Mouse (Mus musculus) urinary bladder, postnatal 14 days (tissue): ENCODE measurements around the gene Vta1.

ENCODE experiments used
- DNase-seq: peaks from one replicate; pipeline ENCODE4 v3.0.0; 2021; ENCODE audit warnings: low spot score

Gene Vta1

DNA sequence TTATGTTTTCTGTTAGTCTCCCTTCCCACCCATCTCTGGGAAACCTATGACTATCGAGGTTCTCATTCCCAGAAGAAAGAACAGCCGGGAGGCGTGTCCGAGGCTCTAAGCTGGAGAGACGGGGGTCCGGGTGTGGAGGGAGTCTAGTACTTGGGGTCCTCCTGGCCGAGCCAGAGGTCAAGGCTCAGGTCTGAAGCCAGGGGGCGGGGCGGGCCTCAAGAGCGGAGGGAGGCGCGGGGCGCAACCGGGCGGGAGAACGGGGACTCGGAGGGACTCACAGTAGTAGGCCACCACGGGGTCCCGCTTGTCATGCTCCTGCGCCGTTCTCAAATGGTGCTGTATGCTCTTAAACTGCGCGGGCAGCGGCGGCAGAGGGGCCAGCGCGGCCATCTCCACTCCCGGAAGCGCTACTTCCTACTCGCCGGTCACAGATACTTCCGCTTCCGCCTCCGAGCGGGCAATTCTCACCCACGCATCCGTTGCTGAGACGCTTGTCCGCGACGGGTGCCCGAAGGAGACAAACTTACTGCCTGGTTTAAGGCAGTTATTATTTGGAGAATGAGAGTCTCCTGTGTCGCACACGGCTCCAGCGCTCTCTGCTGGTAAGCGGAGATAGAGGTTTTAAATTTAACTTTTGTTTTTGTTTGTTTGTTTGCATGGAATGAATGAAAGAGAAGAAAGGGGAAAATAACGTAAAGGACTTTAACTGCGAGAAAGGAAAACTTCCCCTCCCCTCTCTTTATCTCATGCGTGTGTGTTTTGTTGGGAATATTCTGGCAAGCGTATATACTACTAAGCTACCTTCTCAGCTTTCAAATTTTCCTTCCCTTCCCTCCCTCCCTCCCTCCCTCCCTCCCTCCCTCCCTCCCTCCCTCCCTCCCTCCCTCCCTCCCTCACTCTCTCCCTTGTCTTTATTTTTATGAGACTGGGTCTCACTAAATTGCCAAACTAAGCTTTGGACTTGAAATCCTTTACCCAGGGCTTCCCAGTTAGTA lies at the start of gene Vta1, which contains the start of gene Nmbr:
Gene Vta1, minus strand, starts transcription at position 489 of the 995 bp plus-strand sequence.
Gene Nmbr, plus strand, starts transcription at position 520 of the 995 bp plus-strand sequence.
- DNase-seq = peak; percentile 98

DNA sequence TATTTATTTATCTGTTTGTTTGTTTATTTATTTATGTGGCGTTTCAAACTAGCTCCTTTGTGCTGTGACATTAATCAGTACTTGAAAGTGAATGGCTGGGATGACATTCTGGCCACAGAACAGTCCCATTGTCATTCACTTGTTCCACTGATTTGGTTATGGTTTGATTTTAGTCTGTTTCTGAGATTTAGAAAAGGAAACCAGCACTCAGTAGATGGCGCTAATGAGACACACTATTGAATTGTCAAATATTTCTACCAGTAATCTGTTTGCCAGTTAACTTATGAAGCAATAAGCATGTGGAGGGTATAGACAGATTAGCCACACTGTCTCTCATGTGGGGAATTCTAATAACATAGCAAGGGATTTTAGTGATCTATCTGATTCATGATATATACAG lies 28.9 kb upstream of the Vta1 start:
- peak; percentile 10 for DNase-seq

DNA sequence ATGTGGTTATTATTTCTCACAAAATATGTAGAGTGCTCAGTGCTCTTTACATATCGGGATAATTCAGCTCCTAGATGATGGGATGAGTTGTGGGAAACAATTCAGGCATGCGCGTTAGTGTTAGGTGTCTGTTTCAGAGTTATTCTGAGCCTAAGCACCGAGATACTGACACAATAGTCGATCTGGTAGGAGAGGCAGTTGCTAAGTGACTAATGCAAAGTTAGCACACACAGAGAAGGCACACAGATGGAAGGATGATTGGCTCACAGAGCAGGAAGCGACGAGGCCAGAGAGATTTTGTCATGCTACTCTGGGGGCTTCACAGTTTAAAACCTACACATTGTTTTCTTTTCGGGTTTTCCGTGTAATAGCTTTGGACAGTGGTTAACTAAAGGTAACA lies 20.3 kb upstream of the Vta1 start:
- DNase-seq = no peak

DNA sequence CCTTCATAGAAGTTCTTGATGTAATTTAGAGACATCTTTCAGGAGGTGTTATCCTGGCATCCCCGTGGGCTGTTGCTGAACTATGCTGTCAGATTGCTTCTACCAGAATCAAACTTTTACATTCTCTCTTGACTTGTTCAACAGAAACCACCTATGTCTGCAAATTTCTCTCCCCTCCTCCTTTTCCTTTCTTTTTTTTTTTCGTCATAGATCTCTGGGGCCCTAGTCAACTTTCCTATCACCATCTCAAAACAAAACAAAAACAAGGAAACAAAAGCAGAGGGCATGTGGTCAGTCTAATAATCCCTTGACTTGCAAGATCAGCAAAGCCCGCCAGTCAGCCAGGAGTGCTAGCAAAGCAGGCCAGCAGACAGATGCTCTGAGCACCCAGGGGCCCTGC lies 12.8 kb upstream of the Vta1 start, which contains the start of gene Gje1:
Gene Gje1, minus strand, starts transcription at position 101 of the 400 bp plus-strand sequence.
- no peak for DNase-seq

DNA sequence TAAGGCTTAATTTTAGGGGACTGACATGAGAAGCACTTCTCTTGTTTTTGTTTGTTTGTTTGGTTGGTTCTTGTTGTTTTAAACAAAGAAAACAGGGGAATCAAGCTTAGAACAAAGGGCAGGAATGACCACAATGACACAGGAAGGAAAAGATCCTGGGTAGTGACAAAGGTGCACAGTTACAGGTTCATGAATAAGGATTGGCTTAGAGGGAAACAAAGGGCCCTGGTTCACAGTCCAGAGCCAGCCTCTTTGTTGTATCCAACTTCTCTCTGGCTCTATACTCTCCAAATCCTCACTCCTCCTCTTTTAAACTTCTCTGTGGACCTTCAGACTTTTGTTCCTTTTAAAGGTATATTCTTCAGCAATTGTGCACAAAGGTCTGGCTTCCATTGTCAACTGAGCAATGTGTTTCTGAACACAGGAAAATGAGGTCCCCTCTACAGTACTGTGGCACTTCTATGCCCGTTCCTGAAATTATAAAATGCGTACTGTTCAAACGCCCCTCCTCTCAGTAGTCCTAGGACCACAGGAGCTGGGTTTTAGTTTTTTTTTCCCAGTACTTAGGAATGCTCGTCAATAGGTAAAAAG lies 1.4 kb downstream of the Vta1 start:
- no peak for DNase-seq

DNA sequence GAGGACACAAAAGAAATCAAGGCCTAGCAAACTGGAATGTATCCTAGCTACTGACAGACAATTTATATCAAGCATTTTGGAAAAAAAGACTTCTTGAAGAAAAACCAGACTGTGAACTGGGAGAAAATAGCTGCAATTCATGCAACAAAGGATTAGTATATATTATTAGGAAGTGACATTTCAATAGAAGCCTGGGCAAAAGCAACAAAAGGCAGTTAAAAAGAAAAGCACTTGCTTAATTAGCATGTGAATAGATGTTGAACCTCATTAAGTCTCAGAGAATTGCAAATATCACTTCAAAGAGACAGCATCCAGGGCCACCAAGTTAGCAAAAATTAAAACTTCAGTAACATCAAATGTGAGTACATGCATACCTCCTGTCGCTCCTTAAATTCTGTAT lies 2.1 kb downstream of the Vta1 start:
- no peak for DNase-seq

DNA sequence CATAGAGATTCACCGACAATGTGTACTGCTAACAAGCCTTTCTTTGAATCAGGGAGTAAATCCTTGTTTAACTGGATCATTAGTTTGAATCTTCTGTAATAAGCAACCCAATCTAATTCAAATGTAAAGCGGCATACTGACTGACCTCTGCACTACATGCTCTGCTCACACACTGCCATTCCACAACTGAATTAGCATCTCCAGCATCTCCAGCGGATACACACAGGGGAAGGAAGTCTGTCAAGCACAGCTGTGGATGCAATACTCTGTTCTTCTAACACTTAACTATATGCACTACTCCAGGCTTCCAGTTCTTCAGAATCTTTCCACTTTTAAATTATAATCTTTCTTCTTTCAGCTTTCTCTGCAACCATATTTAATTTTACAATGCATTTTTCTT lies 15.0 kb downstream of the Vta1 start:
- DNase-seq = no peak

DNA sequence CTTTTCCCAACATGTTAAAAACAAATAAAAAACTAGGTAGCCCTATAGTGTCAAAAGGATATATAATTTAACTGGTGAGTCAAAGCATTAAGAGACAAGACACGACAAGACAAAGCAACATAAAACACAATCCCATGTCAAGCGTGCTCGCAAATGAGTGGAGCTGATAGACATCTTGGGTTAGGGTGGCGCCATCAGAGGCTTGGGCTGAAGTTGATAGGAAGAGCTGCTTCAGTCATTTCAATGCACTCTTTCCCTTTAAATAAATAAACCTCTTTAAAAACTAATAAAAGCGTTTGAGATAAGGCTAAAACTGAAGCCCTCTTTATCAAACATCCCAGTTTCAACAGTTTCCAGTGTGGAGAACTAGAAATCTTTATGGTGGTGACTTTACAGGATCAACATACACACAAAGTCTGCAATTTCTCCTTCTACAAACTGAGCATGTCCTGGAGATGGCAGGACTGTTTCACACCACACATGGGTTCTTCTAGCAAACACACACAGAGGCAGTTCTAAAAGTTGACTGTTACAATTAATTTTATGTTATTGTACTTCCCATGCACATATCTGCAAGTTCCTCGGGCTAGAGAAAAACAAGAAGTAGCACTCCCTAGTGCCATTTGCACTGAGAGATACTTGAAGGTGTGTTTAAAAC lies 16.4 kb downstream of the Vta1 start:
- DNase-seq = no peak

DNA sequence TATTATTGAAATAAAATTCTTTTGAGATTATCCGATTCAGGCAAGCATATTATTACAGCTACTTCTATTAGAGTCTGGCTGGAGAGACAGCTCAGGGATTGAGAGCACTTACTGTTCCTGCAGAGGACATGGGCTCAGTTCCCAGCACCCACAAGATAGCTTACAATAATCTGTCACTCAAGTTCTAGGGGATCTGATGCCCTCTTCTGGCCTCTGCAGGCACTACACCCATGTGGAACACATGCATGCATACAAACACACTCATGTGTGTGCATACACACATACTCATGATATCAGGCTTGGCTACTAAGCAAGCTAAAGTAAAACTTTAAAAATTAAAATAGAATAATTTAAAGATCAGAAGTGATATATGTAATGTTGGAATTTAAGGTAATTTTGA lies 19.7 kb downstream of the Vta1 start:
- DNase-seq = no peak

DNA sequence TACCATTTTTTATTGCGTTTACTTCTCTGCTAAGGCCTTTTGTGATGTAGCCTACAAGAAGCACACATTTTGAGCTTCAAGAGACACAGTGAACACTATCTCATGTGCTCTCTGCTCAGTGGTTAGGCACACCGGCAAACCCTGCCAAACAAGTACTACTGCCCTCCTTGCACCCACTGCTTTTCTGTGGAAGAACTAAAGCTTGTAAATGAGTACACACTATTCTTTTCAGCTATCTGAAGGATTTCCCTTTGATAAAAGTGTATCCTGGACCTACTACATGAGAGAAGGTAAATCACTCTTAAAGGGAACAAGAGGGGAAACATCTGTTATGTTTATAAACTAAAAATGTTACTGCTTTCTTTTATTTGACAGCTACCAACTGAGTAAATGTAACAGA lies 39.2 kb downstream of the Vta1 start:
- DNase-seq = no peak

DNA sequence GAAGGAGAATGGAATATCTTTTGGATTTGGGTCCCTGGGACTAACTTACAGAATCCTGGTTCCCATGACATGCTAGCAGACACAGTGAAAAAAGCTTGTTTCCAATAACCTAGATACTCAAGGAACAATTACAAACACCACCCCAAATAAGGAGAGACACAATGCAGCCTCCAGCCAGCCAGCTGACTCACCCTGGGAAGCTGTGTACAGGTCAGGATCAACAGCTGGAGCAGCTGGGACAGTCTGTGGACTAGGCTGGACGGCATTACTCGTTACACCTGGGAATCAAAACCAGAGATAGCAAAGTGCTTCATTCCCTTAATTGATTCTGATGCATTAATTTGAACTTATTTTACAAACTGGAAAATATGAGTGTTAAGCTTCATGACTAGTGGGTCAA lies 44.5 kb downstream of the Vta1 start:
- DNase-seq = no peak

DNA sequence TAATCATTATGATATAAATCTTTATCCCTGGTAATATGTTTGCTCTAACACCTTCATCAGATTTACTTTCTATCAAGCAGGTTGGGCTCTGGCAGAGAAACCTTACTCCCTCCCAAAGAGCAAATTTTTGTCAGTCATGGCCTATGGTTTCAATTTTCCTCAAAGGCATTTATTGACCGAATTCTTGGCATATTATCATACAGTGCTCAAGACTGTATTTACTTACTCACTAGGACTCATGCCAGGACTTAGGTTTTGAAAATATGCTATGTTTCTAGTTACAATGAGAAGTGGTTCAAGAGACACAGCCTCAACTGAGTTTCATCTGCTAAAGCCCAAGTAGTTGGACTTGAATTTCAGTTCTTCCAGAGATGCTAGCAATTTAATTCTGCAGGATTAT lies 65.7 kb downstream of the Vta1 start:
- DNase-seq = no peak

DNA sequence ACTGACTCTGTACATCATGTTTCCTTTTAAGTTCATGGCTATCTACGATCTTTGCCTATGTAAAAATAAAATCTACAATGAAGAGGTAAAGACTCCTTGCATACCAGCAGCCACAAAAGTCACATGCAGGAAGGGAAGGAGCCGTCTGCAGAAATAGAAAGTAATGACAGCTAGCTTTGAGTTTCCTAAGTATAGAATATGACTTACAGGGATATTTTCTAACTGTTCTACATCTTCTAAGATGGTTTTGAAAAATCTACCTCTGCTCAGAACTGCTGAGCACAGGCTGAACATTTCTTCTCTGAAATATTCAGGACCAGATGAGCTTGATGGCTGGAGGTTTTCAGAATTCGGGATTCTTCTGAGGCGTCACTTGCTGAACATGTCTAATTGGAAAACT lies 66.3 kb downstream of the Vta1 start:
- DNase-seq = no peak

DNA sequence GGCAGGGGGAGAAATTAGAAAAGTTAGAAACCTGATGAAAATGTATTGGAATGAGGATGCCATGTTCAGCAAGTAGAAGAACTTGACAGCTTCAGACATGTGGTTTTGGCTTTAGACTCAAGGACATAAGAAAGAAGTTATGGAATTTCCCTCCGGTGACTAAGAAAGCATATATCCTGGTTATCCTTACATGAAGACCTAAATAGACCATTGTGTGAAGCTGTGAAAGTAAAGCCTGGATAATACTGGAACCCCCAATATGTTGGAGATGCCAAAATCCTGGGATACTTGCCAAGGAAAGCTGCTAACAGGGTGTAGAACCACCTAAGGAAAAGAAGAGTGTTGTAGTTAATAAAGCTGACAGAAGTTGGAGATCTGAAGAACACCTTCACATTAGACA lies 79.7 kb downstream of the Vta1 start:
- no peak for DNase-seq

DNA sequence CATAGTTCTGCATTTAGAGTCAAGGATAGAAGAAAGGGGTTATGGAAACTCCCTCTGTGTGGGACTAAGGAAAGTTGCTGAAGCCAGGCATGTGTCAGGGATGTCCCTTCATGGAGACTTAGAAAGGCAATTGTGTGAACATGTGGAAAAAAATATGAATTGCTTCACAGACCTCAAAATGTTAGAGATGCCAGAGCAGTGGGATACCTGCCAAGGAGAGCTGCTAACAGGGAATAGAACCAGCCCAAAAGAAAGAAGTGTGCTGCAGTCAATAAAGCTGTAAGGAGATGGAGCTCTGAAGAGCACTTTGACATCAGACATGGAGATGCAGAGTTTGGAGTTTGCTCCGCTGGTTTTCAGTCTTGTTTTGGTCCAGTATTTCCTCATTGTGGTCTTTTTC lies 86.2 kb downstream of the Vta1 start:
- DNase-seq = no peak

DNA sequence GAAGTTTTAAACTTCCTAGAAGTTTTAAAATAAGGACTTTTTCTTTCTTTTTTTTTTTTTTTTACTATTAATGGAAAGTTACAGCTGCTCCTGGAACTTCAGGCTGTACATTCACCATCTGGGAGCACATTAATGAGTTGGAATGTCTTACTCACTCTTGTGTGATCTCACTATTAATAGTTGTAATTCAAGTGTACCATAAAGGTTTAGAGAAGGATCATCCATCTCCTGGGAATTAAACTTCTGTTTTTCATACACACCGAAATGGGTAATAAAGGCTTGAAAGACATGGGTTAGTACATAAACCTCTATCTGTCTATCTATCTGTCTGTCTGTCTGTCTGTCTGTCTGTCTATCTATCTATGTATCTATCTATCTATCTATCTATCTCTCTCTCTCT lies 87.1 kb downstream of the Vta1 start:
- DNase-seq = no peak

DNA sequence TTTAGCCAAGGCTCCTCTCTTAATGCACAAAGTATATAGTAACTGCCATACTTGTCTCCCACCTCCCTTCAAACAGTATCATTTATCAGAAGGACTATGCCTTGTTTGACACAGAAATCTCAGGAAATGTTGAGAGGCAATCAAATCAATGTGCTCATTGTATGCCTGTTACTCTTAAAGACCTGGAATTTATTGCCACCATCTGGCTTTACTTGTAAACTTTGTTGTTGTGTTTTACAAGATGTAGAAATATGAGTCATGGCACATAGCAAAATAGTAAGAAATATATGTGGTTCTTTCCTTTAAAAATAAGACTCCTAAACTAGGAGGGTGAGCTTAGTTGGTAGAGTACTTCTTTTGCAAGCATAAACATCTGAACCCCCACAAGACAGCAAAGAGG lies 89.9 kb downstream of the Vta1 start:
- no peak for DNase-seq

DNA sequence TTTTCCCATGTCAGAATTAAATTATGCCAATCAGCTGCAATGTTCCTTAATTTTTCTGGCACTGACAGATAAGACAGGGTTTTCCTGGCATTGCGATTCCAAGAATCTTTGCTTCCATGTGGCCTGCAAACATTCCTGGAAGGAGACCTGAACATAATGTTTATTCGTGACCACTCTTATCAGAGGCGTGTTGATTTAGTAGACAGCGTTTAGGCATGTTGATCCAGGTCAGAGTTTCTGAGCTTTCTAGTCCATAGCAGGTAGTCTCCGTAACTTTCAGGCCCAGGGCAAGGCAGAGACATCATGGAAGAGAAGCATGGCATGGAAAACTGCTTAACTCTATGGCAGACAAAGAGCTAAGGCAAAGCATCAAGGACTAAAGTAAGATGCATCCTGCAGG lies 97.8 kb downstream of the Vta1 start:
- no peak for DNase-seq
